Mouse (Mus musculus) C2C12 (cell line): ENCODE results near the gene Inpp5a. TPM values are rescaled to one million over a fixed set of nuclear protein-coding genes. Genes with fewer than 3 reads are reported as not detected.

Experiments used
- H3K27me3 ChIP-seq: one replicate; pipeline ENCODE4 v1.6.1; 2011; ENCODE audit not compliant: control insufficient read depth, insufficient read depth, insufficient read length
- H3K36me3 ChIP-seq: one replicate; pipeline ENCODE4 v1.6.1; 2011; ENCODE audit not compliant: control insufficient read depth, insufficient read depth
- H3K4me3 ChIP-seq: one replicate; pipeline ENCODE4 v1.5.1; 2011; ENCODE audit warnings: mild to moderate bottlenecking, control low read depth; ENCODE audit not compliant: poor library complexity, insufficient read depth, severe bottlenecking
- H3K79me2 ChIP-seq: one replicate; pipeline ENCODE4 v1.6.1; 2011; ENCODE audit not compliant: control insufficient read depth, insufficient read depth
- H3K79me3 ChIP-seq: one replicate; pipeline ENCODE4 v1.6.1; 2011; ENCODE audit warnings: low read depth, control low read depth
- H3ac ChIP-seq: one replicate; pipeline ENCODE3; 2011; ENCODE audit warnings: low read depth; ENCODE audit not compliant: control insufficient read depth, insufficient read length
- CEBPB ChIP-seq: IDR thresholded peaks from one replicate; pipeline ENCODE4 v1.6.1; 2011; ENCODE audit warnings: low read depth, mild to moderate bottlenecking, control low read depth, moderate library complexity
- CTCF ChIP-seq: IDR thresholded peaks from one replicate; pipeline ENCODE4 v1.5.1; 2011; ENCODE audit not compliant: control insufficient read depth, insufficient read depth, insufficient read length
- FOSL1 ChIP-seq: IDR thresholded peaks from one replicate; pipeline ENCODE4 v1.8.0; 2011; ENCODE audit warnings: mild to moderate bottlenecking, low read length; ENCODE audit not compliant: poor library complexity, insufficient read depth, severe bottlenecking
- MAX ChIP-seq: IDR thresholded peaks from one replicate; pipeline ENCODE4 v1.6.1; 2011; ENCODE audit warnings: mild to moderate bottlenecking, control low read depth
- MYOD1 ChIP-seq: IDR thresholded peaks from one replicate; pipeline ENCODE4 v1.6.1; 2011; ENCODE audit warnings: low read depth; ENCODE audit not compliant: control insufficient read depth, insufficient read length
- MYOG ChIP-seq: IDR thresholded peaks from one replicate; pipeline ENCODE4 v1.6.1; 2011; ENCODE audit not compliant: control insufficient read depth, insufficient read length; ENCODE audit errors: extremely low read depth
- USF1 ChIP-seq: IDR thresholded peaks from one replicate; pipeline ENCODE4 v1.6.1; 2011; ENCODE audit warnings: low read depth, mild to moderate bottlenecking, control low read depth, moderate library complexity
- polyA plus RNA-seq: library from polyadenylated mRNA; unstranded; fragments of >200 nt; fragmentation: generic; extraction: Trizol; gene quantifications from one replicate; pipeline ENCODE4 v1.2.1, GENCODE M21; 2012; ENCODE audit warnings: missing spikeins

The Inpp5a gene
- polyA plus RNA-seq, 1 experiment = 22.7 TPM

DNA sequence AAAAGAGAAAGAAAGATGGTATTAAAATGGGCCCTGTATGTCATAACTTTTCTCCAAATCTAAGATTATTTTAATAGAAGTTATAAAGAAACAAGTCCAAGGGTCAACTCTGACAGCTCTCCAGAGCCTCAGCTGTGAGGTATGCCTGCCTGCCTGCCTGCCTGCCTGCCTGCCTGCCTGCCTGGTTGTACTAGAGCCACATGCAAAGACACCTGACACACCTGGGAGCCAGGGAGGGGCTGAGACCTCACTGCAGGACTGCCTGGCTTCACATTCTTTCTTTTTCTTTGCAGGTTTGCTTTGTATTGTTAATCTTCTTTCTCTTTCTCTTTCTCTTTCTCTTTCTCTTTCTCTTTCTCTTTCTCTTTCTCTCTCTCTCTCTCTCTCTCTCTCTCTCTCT is 140.3 kb downstream of the Inpp5a start:
- Histone ChIP-seq H3K79me2 (no peaks in the 10 kb centered on the region), H3K27me3 (no peaks in the 10 kb centered on the region), H3K4me3 (no peak overlapping the region), H3ac (no peak overlapping the region), H3K79me3 (no peaks in the 10 kb centered on the region), H3K36me3 (peaks cover 3% of the 10 kb centered on the region)
- no peak for TF ChIP-seq MAX
- no peak for TF ChIP-seq MYOD1
- TF ChIP-seq USF1 = no peak
- no peak for TF ChIP-seq MYOG
- TF ChIP-seq CEBPB = no peak
- no peak for TF ChIP-seq FOSL1

DNA sequence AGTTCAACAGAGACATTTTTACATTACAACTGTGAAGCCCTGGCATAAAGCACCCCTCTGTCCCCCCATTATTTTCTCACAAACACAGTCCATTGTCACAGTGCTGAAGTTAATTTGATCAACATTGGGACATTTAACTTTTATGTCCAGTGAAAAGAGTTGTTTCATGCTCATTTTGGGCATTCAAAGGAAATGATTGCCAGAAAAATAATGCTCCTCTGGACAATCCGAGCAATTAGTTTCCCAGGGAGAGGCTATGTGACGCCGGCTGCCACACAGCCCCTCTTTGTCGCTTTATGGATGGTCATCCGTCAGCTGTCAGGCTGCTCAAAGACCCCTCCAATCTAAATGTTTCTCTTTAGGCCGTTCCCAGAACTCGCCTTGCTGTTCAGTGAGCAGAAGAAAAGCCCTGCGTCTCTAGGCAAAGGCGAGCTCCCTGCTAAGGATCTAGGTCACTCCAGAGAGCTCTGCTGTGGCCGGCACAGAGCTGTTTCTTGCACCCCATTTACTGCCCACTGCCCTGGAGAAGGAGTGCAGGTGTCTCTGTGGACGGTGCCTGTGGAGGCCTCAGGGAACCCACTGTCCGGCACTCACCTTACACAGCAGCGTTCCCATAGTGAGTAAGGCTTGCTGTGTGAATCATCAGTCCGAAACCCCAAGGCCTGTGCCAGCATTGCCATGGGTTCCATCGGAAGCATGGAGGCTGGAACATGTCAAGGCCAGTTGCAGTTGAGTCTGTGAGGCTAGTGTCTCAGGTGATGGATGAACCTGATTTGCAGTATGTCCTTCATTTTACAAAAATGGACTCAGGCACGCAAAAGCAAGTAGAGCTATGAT is 141.9 kb downstream of the Inpp5a start:
- no peak for TF ChIP-seq MYOG
- no peak for TF ChIP-seq FOSL1
- no peak for TF ChIP-seq MYOD1
- TF ChIP-seq CEBPB = no peak
- TF ChIP-seq MAX = no peak
- no peak for TF ChIP-seq CTCF
- no peak for TF ChIP-seq USF1

DNA sequence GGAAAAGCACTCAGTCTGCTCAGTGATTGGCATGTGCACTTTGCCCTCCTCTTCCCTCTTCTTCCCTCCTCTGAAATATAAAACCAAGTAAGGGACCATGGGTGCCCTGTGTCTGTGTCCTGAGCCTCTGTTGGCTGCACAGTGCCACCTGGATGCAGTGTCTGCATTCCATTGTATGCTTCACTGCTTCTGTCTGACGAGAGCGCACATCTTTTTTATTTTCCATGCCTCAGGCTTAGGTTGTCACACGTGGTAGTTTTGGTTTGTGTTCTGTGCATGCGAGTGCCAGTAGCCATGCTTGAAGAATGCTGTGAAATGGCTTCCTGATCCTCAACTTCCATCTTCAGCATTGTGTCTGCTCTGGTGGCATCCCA is 142.5 kb downstream of the Inpp5a start:
- Histone ChIP-seq H3K79me3 (no peaks in the 10 kb centered on the region), H3K27me3 (no peaks in the 10 kb centered on the region), H3K36me3 (peaks cover 2% of the 10 kb centered on the region), H3K4me3 (no peak overlapping the region), H3ac (no peak overlapping the region), H3K79me2 (no peaks in the 10 kb centered on the region)
- TF ChIP-seq MYOG (no peak), MYOD1 (no peak), CTCF (no peak), MAX (no peak), FOSL1 (no peak), USF1 (no peak), CEBPB (no peak)

More for the DNA sequence above, 141.9 kb downstream of the Inpp5a start:
- H3K36me3 ChIP-seq = peaks cover 3% of the 10 kb centered on the region
- H3ac ChIP-seq = no peak overlapping the region
- H3K79me2 ChIP-seq = no peaks in the 10 kb centered on the region
- no peak overlapping the region for H3K4me3 ChIP-seq
- no peaks in the 10 kb centered on the region for H3K79me3 ChIP-seq
- H3K27me3 ChIP-seq = no peaks in the 10 kb centered on the region

DNA sequence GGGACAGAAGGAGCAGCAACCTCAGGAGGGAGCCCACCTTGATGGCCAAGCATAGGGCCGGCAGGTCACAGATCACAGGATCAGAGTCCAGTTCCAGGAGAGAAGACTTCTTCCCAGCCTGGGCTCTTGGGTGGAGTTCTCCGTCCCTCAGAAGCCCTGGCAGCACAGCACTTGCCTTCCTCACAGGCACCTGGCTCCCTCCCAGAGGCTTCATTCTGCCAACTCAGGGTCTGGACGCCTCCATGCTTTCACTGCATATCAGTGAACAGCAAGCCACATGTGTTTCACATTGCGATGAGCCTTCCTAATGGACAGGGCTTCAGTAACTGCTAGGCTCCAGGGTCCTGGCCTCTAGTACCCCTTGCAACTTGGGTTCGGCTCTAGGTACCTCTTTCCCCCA is 147.4 kb downstream of the Inpp5a start:
- H3K79me3 ChIP-seq = no peaks in the 10 kb centered on the region
- no peaks in the 10 kb centered on the region for H3K27me3 ChIP-seq
- no peaks in the 10 kb centered on the region for H3K36me3 ChIP-seq
- H3K79me2 ChIP-seq = no peaks in the 10 kb centered on the region
- H3K4me3 ChIP-seq = no peak overlapping the region
- H3ac ChIP-seq = no peak overlapping the region
- no peak for TF ChIP-seq USF1
- TF ChIP-seq CEBPB = no peak
- TF ChIP-seq MAX = no peak
- TF ChIP-seq CTCF = no peak
- TF ChIP-seq FOSL1 = no peak
- TF ChIP-seq MYOG = no peak
- no peak for TF ChIP-seq MYOD1

DNA sequence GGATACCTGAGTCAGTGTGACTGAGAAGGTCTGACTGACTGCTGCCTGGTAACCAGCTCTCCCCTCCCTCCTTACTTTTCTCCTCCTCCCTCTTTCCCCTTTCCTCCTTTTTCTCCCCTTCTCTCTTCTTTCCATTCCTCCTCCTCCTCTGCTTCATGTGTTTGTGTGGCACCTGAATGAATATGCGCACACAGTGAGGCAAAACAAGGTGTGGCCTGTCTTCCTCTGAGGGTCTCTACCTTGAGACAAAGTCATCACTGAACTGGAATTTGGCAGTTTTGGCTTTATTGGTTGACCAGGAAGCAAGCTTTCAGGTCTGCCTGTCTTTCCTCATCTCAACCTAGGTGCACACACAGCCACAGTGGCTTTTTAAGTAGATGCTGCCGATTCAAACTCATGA is 147.9 kb downstream of the Inpp5a start:
- no peaks in the 10 kb centered on the region for H3K79me2 ChIP-seq
- H3K79me3 ChIP-seq = no peaks in the 10 kb centered on the region
- H3ac ChIP-seq = no peak overlapping the region
- no peaks in the 10 kb centered on the region for H3K27me3 ChIP-seq
- TF ChIP-seq MYOD1 = no peak
- no peak for TF ChIP-seq CTCF
- no peak for TF ChIP-seq CEBPB
- TF ChIP-seq USF1 = no peak
- TF ChIP-seq FOSL1 = no peak
- TF ChIP-seq MYOG = no peak
- no peak for TF ChIP-seq MAX
- no peak overlapping the region for H3K4me3 ChIP-seq
- no peaks in the 10 kb centered on the region for H3K36me3 ChIP-seq

DNA sequence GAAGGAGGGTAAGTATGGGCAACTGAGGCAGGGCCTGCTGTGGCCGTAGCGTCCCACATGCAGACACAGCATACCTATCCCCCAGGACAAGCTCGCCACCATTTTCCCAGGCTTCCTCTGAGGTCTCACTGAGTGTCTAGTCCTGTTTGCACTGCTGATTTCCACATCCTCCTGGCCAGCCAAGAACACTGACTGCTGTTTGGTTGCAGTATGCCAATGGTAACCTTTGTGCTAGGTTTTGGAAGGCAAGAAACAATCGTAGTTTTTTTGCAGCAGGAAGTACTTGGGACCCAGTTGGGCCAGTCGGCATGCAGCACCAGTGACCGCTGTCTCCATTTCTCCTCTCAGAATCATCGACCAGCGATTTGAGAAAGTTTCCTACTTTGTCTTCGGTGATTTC is 148.9 kb downstream of the Inpp5a start:
- no peak for TF ChIP-seq CTCF
- no peak for TF ChIP-seq MAX
- TF ChIP-seq MYOG = no peak
- TF ChIP-seq FOSL1 = no peak
- no peak for TF ChIP-seq USF1
- no peak for TF ChIP-seq CEBPB
- TF ChIP-seq MYOD1 = no peak

More for the DNA sequence above, 148.9 kb downstream of the Inpp5a start:
- Histone ChIP-seq H3K36me3 (no peaks in the 10 kb centered on the region), H3ac (no peak overlapping the region), H3K4me3 (no peak overlapping the region), H3K79me3 (no peaks in the 10 kb centered on the region), H3K27me3 (no peaks in the 10 kb centered on the region), H3K79me2 (no peaks in the 10 kb centered on the region)
